Mouse (Mus musculus) kidney, postnatal 36 days (tissue): ENCODE measurements at regions not wholly inside any gene's neighbourhood (a gene's known extent, or its start where the extent isn't known, plus 50 kb on each side); places are given as distances from the start of the nearest gene placed in this dataset.

ENCODE experiments used
- DNase-seq, 2 experiments: peaks; one replicate each; pipeline ENCODE4 v3.0.0; 2021 to 2022; ENCODE audit warnings: mixed read lengths in 2 of 2

GRCm38 (mm10) chr16:29996139-29997069 is 67.8 kb upstream of the Hes1 start:
- DNase-seq: peak in 1 of 2 experiments; percentile 51

- DNase-seq: no peak
These were observed 64.0 kb upstream of the Hes1 start for GRCm38 (mm10) chr16:30000166-30000565.

- no peak for DNase-seq
These were observed 59.1 kb upstream of the Hes1 start for GRCm38 (mm10) chr16:30005124-30005523.

GRCm38 (mm10) chr16:30006826-30007225 is 57.4 kb upstream of the Hes1 start:
- no peak for DNase-seq

GRCm38 (mm10) chr16:30008451-30009357 is 55.5 kb upstream of the Hes1 start:
- peak; percentile 95 to 97 for DNase-seq

GRCm38 (mm10) chr16:30009521-30010186 is 54.5 kb upstream of the Hes1 start:
- DNase-seq: peak; percentile 43 to 50

GRCm38 (mm10) chr16:30013123-30013522 is 51.1 kb upstream of the Hes1 start:
- peak; percentile 68 to 76 for DNase-seq

- DNase-seq: no peak
These were observed 50.2 kb upstream of the Hes1 start for GRCm38 (mm10) chr16:30013943-30014342.
